Mouse (Mus musculus) left cerebral cortex, postnatal 36 days (tissue): ENCODE measurements around the gene Akap8l. TPM values are rescaled to one million over a fixed set of nuclear protein-coding genes. Genes with fewer than 3 reads are reported as not detected.
A peak's percentile ranks its signal among the peaks of the same experiment; 100 is the strongest.

Experiments
- DNase-seq, 2 experiments: peaks; one replicate each; pipeline ENCODE4 v3.0.0; 2021 to 2022; ENCODE audit warnings: low spot score in 2 of 2, mixed read lengths in 1 of 2
- intact Hi-C: fragments of 180-260 bp; cut with DNase I; formaldehyde crosslinking; loops from one replicate; pipeline ENCODE4 v1.15.1; 2025
- total RNA-seq, 2 experiments: library from RNA; stranded (reverse); gene quantifications; 2 replicates each; pipeline ENCODE4 v1.2.3; 2021

Gene Akap8l
- total RNA-seq, 2 experiments from 2014 or later: 155 to 294 TPM

DNA sequence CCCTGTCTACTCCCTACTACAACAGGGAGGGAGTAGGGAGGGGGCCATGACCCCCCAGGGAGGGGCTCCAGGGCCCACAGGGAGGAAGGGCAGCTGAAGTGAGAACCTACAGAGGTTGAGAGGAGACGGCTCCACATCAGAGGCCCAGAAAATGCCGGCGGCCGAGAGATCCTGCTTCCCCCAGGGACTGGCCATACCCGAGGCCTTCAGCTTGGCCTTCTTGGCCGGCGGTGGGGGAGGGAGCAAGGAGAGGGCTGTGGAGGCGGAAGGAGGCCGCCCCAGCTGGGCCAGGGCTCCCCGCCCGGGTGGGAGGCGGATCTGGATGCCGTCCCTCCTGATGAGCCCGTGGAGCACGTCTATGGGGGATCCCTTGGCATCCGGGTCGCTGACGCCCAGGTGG, 9.5 kb upstream of the Akap8l start:
- DNase-seq: no peak
- intact Hi-C loops: no loop called here

DNA sequence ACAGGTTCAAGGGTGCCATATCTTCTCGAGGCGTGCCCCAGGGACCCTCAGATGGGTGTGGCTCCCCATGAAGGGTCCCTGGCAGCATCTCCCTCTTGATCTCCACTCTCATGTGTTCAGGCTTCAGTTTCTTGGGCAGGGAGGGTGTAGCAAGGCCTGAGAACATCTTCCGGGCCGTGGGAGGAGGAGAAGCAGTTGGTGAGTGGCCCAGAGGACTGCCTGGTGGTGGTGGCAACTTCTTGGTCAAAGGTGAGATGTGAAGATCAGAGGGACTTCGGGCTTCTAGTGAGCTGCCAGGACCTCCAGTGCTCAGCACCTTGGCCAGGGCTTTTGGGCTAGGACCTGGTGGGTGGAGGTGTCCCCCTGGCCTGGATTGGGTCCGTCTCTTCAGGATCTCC, 8.5 kb upstream of the Akap8l start:
- intact Hi-C loops: no loop called here

DNA sequence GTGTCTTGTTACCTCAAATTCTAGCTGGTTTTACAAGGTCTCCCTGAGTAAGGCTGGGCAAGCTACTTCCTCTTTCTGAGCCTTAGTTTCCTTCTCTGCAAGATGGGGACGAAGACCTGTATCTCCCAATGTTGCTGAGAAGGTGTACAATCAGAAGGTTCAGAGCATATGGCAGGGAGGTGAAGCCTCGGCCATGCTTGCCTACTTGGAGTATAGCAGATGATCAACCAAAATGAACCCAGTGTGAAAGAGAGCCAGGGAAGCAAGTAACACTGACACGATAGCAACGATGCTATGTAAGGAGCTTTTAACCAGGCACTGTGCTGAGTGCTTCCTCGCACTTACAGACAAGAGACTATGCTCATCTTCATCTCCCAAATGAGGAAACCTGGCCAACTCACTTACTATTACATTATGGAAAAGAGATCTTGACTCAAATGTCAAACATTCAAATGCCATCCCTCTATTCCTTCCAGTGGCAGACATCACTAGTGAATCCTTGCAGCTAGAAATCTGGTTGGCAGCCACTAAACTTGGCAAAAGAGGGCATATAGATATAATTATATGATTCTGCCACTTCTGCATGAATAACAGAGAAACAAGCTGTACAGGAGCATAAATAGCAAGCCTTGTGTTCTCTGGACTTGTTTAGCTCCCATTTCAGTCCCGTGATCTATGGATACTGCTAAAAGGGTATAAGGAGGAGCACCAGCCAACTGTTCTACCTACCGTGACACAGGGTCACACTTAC, 8.0 kb upstream of the Akap8l start:
- no peak for DNase-seq
- intact Hi-C loops: no loop called here

More for the DNA sequence above, 8.5 kb upstream of the Akap8l start:
- DNase-seq: no peak

DNA sequence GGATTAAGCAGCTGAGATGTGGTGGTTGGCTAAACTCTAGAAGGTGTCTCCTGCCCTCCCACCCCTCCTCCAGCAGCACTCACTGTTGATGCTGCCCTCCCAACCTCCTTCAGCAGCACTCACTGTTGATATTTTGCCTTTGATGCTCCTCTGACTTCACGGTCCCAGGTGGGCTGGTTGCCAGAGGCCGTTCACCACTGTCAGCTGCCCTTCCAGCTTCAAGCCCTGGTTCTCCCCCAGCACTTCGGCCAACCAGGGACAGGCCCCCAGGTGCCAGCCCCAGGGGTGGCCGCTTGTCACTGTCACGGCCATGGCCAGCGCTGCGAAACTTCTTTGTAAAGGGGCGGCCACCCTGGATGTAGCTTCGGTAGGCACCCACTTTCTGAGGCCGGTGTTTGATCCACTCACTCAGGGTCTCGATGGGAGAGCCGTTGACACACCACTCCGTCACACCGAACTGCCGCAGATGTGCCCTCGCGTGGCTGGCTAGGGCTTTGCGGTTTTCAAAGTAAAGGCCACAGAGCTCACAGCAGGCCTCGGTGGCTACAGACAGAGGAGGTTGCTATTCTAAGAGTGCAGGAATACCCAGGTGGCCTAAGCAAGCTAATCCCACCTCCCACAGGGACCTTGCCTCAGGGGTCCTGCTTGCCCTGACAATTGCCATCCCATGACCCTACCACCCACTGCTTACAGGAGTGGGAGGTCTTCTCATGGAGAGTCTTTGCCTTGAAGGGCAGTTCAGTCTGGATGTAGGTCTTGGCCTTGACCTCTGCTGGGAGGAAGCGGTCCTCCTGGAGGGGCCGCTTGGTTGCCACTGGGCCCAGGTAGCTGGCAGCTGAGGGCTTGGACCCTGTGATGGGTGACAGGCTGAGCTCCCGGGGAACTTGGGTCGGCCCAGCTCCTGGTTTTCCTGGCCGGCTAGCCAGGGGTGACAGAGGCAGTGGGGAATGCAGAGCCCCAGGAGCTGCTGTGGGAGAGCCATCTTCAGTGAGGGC, 6.7 kb upstream of the Akap8l start:
- no peak for DNase-seq

DNA sequence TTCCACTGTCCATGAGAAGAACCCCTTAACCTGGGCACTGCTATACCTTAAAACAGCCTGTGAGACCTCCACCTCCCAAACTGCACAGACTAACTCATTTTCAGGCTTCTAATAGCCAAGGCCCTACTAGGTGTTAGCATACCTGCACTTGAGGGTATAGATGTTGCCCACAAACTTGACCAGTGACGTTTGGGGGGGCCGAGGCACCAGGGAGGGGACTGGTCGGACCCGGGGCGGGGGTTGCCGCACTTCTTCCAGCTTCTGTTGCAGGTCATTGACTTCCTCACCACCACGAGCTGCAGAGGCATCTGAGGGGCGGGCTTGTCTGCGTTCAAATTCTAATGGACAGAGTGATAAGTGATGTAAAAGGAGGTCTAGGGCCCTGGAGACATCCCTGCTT, 5.9 kb upstream of the Akap8l start:
- intact Hi-C loops: no loop called here
- DNase-seq: no peak

More for the DNA sequence above, 6.7 kb upstream of the Akap8l start:
- intact Hi-C loops: no loop called here

DNA sequence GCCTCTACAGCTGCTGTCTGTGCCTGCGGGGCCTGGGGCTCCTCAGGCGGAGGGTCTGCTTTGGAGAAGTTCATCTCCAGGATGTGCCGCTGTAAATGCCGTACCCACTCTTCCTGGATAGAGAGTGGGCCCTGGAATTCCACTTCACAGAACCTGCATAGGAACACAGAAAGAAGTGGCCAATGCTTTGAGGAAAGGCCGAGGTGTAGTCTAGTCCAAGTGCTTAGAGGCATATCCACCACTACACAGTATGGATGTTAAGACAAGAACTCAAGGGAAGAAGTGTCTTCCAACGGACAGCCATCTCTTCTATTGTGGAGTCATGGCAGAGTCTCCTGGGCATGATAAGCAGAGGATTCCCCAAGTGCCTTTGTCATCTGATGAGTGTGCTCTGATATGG, 4.6 kb upstream of the Akap8l start:
- intact Hi-C loops: no loop called here
- no peak for DNase-seq

DNA sequence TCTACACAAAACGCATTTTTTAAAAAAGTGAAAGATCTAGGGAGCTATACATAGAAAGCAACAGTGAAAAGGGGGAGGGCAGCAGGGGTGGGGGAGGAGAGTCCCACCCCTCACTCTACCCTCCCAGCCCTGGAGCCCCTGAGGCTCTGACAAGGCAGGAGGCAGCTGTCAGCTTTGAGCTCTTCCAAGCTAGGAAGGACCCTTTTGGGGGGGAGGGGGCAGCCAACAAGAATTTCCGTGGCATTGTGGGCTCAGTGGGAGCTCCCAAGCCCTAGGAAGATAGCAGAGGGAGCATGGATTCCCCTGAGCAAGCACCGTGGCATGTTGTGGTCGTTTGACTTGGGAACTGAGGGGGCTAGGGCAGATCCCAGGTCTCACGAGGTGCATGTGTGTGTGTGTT, 3.8 kb upstream of the Akap8l start:
- DNase-seq: no peak
- intact Hi-C loops: no loop called here

DNA sequence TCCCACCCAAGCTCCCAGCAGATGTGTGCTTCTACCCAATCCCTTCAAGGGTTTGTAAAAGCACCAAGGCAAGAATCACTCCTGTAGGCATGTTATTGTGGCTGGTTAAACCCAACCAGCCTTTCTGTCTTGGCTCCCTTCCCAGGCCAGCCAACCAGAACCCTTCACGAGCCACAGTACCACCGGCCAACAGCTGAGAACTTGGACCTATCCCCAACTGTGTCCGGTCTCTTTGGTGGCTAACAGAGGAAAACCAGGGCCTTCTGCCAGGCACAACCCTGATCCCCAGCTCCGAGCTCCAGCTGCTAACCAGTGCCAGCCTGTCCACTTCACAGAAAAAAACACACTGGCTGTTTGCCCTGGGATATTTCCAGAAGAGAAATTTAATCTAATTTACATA, 3.3 kb upstream of the Akap8l start:
- peak; percentile 49 to 63 for DNase-seq
- intact Hi-C loops: no loop called here

DNA sequence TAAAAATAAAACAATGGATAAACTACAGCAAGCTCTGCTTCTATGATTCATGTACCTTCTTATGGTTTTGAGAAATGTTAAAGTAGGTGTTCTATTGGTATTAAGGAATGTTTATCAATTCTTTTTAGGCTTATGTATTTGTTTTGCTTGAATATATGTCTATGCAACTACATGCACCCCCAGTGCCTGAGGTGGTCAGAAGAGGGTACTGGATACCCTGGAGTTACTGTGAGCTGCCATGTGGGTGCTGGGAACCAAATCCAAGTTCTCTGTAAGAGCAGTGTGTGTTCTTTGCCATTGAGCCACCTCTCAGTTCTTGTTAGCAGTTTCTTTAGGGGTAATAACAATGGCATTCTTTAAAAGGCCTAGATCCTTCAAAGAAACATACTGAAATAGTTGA, 1.3 kb upstream of the Akap8l start:
- intact Hi-C loops: no loop called here
- no peak for DNase-seq

DNA sequence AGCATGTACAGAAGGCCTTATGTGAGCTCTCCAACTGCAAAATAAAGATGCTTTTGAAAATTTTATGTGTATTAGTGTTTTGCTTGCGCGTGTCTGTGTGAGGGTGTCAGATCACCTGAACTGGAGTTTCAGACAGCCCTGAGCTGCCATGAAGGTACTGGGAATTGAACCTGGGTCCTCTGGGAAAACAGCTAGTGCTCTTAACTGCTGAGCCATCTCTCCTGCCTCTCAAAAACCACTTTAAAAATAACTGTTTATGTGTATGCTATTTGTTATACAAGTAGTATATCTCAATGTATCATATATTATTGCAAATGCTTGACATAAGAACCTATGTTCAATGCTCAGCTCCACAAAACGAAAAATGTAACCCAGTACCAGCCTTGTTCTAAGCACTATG, 862 bp upstream of the Akap8l start:
- no peak for DNase-seq
- intact Hi-C loops: no loop called here

DNA sequence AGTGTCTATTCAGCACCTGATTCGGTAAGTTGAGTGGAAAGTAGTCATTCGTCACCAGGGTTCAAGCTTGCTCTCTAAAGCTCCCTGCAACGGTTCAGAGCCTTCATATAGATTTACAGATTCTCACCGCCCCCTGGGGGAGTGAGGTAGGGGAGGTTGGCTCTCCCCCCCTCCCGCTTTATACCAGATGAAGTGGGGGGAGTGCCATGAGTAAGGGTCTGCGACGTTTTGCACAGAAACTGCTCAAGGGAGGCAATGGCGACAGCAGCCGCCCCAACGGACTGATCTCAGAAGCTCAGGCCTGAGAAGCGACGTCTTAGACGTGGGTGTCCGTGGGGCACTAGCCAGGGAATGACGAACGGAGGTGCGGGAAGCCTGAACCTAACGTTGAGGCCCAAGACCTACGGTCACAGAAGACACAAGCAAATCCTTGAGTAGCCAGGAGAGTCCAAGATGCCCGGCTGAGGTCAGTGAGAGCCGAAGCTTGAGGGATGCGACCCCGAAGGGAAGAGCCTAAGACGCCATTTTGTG, 491 bp downstream of the Akap8l start:
- DNase-seq: no peak
- intact Hi-C loops: loop anchor here (1.0 to 2.0 kb wide), 2 partner anchors 82 to 145 kb away; no protein-coding TSS in a partner anchor

DNA sequence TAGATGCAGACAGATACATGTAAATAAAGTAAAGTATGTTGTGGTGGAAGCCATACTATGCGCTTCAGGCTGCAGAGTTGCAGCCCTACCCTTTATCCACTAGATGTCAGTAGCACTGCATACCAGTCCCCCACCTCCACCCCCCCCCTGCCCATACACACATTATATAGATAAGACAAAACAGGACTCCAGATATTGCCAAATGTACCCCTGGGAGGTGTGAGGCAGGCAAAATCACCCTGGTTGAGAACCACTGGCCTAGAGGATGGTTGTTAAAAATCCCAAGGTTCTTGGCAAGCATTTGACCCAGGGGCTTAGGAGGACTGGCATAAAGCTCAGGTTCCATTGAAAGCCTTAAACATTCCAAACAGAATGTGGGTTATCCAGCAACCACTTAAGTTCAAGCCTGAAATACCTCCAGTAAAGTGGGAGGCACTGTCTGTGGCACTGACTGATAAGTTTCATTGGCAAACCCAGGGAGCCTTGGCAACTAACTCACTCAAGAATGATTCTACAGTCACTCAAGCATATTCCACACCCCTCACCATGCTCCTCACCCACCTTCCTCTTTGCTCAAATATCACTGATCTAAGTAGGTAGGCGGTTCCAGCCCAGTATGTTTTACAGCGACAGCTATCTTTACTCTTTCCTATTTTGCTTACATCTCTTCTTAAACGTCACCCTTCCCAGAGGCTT, 1.2 kb downstream of the Akap8l start:
- intact Hi-C loops: loop anchor here (1.0 to 2.0 kb wide), 2 partner anchors 83 to 146 kb away; no protein-coding TSS in a partner anchor
- DNase-seq: no peak

DNA sequence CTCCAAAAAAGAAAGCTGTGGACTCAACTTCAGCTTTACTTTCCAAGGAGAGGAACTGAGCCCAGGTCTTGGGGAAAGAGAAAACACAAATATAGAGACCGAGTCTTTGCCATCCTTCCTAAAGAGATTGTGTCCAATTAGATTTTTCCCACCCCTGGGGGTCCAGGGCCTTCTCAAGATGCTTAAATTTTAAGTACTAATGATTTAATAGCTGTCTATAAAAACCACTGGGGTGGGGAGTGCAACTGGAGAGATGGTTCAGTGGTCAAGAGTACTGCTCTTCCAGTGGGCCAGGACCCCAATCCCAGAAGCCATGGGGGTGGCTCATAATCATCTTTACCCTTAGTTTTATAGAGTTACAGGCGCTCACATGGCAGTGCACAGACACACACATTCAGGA, 2.0 kb downstream of the Akap8l start:
- DNase-seq: no peak
- intact Hi-C loops: loop anchor here (2.0 kb wide), 1 partner anchor 146 kb away; no protein-coding TSS in a partner anchor

DNA sequence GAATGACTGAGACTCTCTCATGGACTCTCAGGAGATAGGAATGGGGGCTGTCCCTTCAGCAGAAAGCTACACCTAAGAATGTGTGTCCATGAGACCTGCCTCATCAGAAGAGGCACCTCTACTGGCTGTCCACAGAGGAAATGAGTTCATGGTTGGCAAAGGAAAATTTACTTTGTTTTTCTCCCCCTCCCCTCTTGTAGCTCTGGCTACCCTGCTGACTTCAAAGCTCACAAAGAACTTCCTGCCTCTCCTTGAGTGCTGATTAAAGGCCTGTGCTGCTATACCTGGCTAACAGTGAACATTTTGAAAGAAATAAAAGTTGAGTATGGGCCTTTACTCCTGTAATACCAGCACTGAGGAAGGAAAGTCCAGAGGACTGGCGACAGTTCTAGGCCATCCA, 9.3 kb downstream of the Akap8l start:
- intact Hi-C loops: no loop called here
- no peak for DNase-seq

DNA sequence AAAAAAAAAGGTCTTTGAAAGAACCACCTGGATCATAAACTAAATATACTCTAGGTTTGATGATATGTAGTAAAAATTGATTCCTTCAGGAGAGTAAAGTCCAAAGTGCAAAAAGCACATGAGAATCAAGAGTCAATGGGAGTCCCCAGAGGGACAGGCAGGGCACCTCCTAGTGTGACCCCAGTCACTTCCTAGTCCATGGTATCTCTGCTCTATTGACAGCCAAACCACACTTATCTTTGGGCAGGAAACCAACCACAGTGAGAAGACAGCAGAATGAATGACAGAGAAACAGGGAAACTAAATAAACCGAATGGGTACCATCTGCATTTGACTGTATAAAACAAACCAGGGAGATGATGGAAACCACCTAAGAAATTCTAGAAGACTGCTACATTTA, 10.3 kb downstream of the Akap8l start:
- intact Hi-C loops: no loop called here
- no peak for DNase-seq

DNA sequence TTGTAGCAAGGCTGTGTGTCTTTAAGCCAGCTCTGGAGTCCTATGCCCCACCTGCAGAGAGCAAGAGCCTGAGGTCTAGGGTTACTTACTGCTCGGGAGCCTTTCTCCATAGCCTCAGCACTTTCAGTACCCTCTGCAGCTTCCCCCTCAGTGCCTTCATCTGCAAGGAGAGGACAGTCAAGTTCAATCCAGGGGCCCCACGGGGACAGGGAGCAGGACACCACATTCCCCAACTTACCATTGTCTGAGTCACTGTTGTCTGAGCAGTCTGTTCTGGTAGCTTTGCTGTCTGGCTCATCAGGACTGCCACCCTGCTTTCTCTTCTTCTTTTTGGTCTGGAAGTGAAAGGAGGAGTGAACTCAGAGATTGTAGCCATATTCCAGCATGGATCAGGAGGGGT, 14.5 kb downstream of the Akap8l start:
- intact Hi-C loops: no loop called here
- no peak for DNase-seq

DNA sequence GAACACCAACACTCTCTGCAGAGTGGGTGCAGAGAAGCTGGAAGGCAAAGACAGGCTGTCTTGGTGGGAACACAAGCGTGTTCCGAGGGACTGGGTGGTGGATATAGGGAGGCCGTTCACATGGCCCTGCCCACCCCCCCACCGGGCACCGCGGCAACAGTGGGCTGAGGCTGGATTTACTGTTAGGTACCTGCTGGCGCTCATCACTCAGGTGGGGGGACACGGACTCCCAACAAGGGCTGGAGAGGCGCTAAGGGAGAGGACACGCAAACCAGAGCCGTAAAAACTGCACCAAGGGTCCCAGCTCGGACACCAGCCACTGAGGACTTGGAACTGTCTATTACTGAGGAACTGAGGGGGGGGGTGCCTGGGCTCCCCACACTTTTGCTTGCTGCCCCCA, 15.5 kb downstream of the Akap8l start:
- intact Hi-C loops: no loop called here
- no peak for DNase-seq

DNA sequence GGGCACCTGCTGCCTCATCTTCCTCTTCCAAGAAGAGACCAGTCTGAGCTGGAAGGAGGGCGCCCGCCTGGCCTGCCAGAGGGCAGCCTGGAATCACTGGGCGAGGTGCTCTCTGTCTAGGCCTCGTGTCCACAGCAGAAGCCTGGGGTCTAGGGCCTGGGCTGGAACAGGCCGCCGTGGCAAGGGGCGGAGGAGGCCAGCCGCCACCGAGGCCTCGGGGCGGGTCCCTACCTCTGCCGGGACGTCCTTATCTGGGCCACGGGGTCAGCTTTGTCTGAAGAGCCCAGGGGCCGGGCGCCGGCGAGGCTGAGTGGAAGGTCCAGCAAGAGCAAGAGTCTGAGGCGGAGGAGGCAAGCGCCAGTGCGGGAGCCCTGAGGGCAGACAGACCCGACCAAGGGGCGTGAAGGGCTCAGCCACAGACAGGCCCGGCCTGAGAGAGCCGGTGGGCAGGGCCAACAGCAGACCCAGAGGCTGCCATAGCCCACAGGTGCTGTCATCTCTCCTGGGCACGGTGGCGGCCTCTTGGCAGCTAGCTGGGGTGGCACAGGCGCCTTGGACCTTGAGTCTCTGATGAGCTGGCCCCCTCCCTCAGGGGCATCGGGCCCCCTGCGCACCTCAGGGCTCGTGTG, 16.6 kb downstream of the Akap8l start:
- intact Hi-C loops: no loop called here
- DNase-seq: no peak

DNA sequence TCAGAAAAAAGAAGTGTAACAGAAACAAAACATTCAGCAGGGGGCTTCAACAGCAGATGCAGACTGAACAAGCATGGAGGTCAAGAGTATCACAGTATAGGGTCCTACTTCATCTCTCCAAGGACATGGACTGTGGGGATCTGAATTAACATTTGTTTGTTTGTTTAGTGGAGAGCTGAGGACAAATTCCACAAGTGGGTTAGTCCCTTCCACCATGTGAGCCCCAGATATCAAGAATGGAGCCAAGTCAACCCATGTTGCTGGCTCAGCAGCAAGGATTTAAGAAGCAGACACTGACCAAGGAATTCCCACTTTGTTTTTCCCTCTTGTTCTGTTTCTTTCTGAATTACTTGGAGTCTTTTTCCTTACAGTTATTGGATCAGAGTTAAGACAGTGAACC, 22.9 kb downstream of the Akap8l start:
- intact Hi-C loops: no loop called here
- DNase-seq: no peak
